ENCODE assay signal across 11 mouse cellular contexts in the genomic region with DNA sequence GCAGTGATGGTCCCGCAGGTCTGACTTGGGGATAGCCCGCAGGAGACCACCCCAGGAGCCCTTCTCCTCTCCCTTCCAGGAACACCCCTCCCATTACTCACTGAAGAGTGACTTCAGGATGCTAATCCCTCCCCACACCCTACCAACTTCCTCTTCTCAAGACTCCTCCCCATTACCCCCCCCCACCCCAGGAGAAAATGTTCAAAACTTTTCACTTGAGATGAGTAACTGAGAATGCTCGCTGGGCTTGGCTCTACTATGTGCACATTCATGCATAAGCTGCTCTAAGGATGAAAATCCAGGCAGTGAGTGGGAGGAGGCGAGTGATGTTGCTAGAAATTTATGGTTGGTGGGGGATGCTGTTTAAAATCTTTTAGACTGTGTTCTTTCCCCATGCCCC. TPM values are rescaled to one million over a fixed set of nuclear protein-coding genes. Genes with fewer than 3 reads are reported as not detected.
A peak's percentile ranks its signal among the peaks of the same experiment; 100 is the strongest.
DNase-seq lines count a peak whose midpoint lies in the region; TF ChIP-seq lines count a peak whose summit lies in the region.
"Had no signal": no experiment of that assay in that cellular context is flagged by ENCODE, and none has a peak within 500 bp of the region (broad histone marks: within the 10 kb centered on the region; RNA-seq: fewer than 3 reads in every experiment).

No protein-coding gene starts in this region.

- no peak for DNase-seq in gastrocnemius, adult 2 months
- no peak for DNase-seq in gastrocnemius, adult 8-10 months (ENCODE audit: low spot score in 2 of 2)
- peak; percentile 51 for DNase-seq in CD4-positive, CD25-positive, alpha-beta regulatory T cell, adult 2 months (ENCODE audit: low read depth, low spot score)
- peak; percentile 36 for DNase-seq in brain, adult 2 months (ENCODE audit: low read depth, low spot score)
- DNase-seq in naive thymus-derived CD4-positive, alpha-beta T cell, adult 2 months (ENCODE audit: low read depth): peak; percentile 40
- DNase-seq in right cerebral cortex, postnatal 14 days: no peak
- DNase-seq in c-Kit-positive CD71-positive TER-119-positive erythroid progenitor cells, embryonic 14.5 days (ENCODE audit: low spot score): no peak
- DNase-seq in right cerebral cortex, adult 18-20 months: no peak

- TF ChIP-seq CTCF in gastrocnemius, adult 2 months (IDR thresholded peaks at IDR 0.05): no peak

- H3K27ac ChIP-seq in gastrocnemius, adult 2 months: peak overlapping the region; percentile 92
- H3K27ac ChIP-seq: limb, embryonic 12.5 days; midbrain, embryonic 15.5 days; neural tube, embryonic 15.5 days had no signal

- peak overlapping the region; percentile 80 for H3K4me3 ChIP-seq in gastrocnemius, adult 2 months

- intact Hi-C loops in gastrocnemius, adult 2 months (cut with DNase I): no loop called here

RNA-seq across cellular contexts. Expression of gene S100a6, which starts 0.6 kb away (rescaled TPM):
- total RNA-seq in gastrocnemius, adult 2 months (2021): 100 to 1,000 TPM in 1 of 2 experiments, 10 to 100 TPM in 1; 52.2 to 123 TPM
- 10 to 100 TPM; 38.3 to 90.6 (median 55.1) TPM for total RNA-seq in gastrocnemius, adult 8-10 months (2022)

RNA-seq across cellular contexts. Expression of gene S100a5, which starts 3.7 kb away (rescaled TPM):
- total RNA-seq in gastrocnemius, adult 2 months (2021): 1 to 10 TPM in 1 of 2 experiments, not detected in 1; 2.7 TPM
- total RNA-seq in gastrocnemius, adult 8-10 months (2022): 1 to 10 TPM in 2 of 4 experiments, under 1 TPM in 1, not detected in 1; 0.68 to 2.5 (median 2.2) TPM

RNA-seq across cellular contexts. Expression of gene S100a4, which starts 8.5 kb away (rescaled TPM):
- total RNA-seq in gastrocnemius, adult 2 months (2021): 10 to 100 TPM in 1 of 2 experiments, 1 to 10 TPM in 1; 9.5 to 17.4 TPM
- total RNA-seq in gastrocnemius, adult 8-10 months (2022): 10 to 100 TPM in 2 of 4 experiments, 1 to 10 TPM in 2; 4.9 to 29.2 (median 11.3) TPM

RNA-seq across cellular contexts. Expression of gene Gm42674, which starts 10.4 kb away (rescaled TPM):
- not detected for total RNA-seq in gastrocnemius, adult 2 months (2021)
- total RNA-seq in gastrocnemius, adult 8-10 months (2022): not detected

RNA-seq across cellular contexts. Expression of gene S100a2, which starts 22.0 kb away (rescaled TPM):
- total RNA-seq in gastrocnemius, adult 2 months (2021): not detected
- not detected for total RNA-seq in gastrocnemius, adult 8-10 months (2022)

Comparison
In these comparisons a context has a peak if more than half of its experiments do, and no peak if none do; other contexts are left out.
1. DNase-seq: peak in CD4-positive, CD25-positive, alpha-beta regulatory T cell, adult 2 months (single experiment), brain, adult 2 months (single experiment) and naive thymus-derived CD4-positive, alpha-beta T cell, adult 2 months (single experiment); none in gastrocnemius, adult 2 months (single experiment), gastrocnemius, adult 8-10 months (0 of 2), right cerebral cortex, postnatal 14 days (single experiment), c-Kit-positive CD71-positive TER-119-positive erythroid progenitor cells, embryonic 14.5 days (single experiment) and right cerebral cortex, adult 18-20 months (single experiment).